Mouse (Mus musculus) hindbrain, embryonic 16.5 days (tissue): ENCODE measurements around the gene Ntn1. TPM values are rescaled to one million over a fixed set of nuclear protein-coding genes. Genes with fewer than 3 reads are reported as not detected.

ENCODE experiments used
- ATAC-seq: fragments of 200-750 bp; cut with Nextera tagmentation; 2 replicates; pipeline ENCODE4 v1.8.0; 2017; ENCODE audit warnings: moderate TSS enrichment, moderate library complexity
- H3K27ac ChIP-seq: fragments of 300-500 bp; sonication (generic); 2 replicates; pipeline ENCODE4 v1.5.1; 2014; ENCODE audit warnings: low read depth, mild to moderate bottlenecking, control low read depth, low read length, moderate library complexity
- H3K27me3 ChIP-seq: fragments of 300-500 bp; sonication (generic); replicated peaks from 2 replicates; pipeline ENCODE4 v1.6.1; 2014; ENCODE audit warnings: low read length; ENCODE audit not compliant: control insufficient read depth, insufficient read depth
- H3K36me3 ChIP-seq: fragments of 300-500 bp; sonication (generic); 2 replicates; pipeline ENCODE4 v1.6.1; 2014; ENCODE audit warnings: mild to moderate bottlenecking, low read length, moderate library complexity, mixed read lengths; ENCODE audit not compliant: control insufficient read depth, insufficient read depth
- H3K4me1 ChIP-seq: fragments of 300-500 bp; sonication (generic); 2 replicates; pipeline ENCODE4 v1.6.1; 2014; ENCODE audit warnings: low read depth, low read length; ENCODE audit not compliant: control insufficient read depth, insufficient read depth
- H3K4me2 ChIP-seq: fragments of 300-500 bp; sonication (generic); 2 replicates; pipeline ENCODE4 v1.6.1; 2014; ENCODE audit warnings: mild to moderate bottlenecking, low read length, control low read depth, moderate library complexity
- H3K4me3 ChIP-seq: fragments of 300-500 bp; sonication (generic); 2 replicates; pipeline ENCODE4 v1.5.1; 2014; ENCODE audit warnings: mild to moderate bottlenecking, low read length, control low read depth, moderate library complexity
- H3K9ac ChIP-seq: fragments of 300-500 bp; sonication (generic); 2 replicates; pipeline ENCODE4 v1.6.1; 2014; ENCODE audit warnings: low read depth, mild to moderate bottlenecking, control low read depth, low read length, moderate library complexity
- H3K9me3 ChIP-seq: fragments of 300-500 bp; sonication (generic); 2 replicates; pipeline ENCODE4 v1.6.1; 2014; ENCODE audit warnings: mild to moderate bottlenecking, low read length, moderate library complexity; ENCODE audit not compliant: control insufficient read depth
- WGBS: fragments of 180-500 bp; shearing (Covaris S2); extraction: QIAGEN DNeasy Blood & Tissue Kit; methylation state at CpG from one replicate; pipeline ENCODE4 v1.1.7; 2014; 5-methylcytosine and 5-hydroxymethylcytosine counted together
- polyA plus RNA-seq: library from polyadenylated mRNA; unstranded; fragments of >200 nt; fragmentation: Nextera tagmentation; extraction: Ambion mirVana; gene quantifications from 2 replicates; pipeline ENCODE4 v1.2.1, GENCODE M21; 2015

The Ntn1 gene
- polyA plus RNA-seq, 1 experiment from 2014 or later, result 13.3 TPM

DNA sequence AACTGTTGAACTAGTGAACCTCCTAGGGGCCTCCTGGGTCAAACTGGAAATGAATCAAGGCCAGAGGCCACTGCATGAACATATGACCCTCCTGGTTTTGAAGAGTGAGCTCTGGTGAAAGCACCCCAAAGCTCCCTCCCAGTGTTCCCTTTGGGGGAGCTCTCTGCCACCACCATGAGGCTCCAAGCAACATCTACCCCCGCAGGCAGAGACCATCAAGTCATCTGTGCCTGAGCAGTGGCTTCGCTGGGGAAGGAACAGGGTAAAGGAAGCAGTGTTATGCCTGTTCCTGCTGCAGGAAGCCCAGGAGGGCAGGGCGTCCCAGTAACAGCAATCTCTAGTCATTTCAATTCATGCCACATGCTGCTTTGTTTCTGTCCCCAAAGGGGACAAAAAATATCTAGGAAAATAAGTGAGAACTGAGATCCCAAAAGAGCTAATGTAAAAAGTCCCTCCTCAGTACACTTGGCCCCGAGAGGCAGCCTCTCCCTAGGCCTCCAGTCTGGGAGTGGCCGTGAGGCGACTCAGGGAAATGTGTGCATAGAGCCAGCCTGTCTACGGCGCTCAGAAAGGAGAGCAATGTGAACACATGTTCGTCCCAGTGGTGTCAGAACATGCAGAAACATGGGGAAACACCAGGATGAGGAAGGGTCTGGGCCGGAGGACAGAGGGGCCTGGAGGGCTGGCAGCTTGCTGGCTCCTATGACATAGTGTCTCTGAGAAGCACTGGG, 139.3 kb downstream of the Ntn1 start:
- Histone ChIP-seq H3K27ac (no peak overlapping the region), H3K4me1 (no peaks in the 10 kb centered on the region; the same call in 1 of the 2 replicates), H3K36me3 (no peaks in the 10 kb centered on the region), H3K4me3 (no peak overlapping the region), H3K27me3 (no peaks in the 10 kb centered on the region), H3K4me2 (no peak overlapping the region), H3K9ac (no peak overlapping the region), H3K9me3 (no peaks in the 10 kb centered on the region)
- 82% methylated on average over 10 of the region's 10 CpGs for WGBS
- no peak for ATAC-seq

DNA sequence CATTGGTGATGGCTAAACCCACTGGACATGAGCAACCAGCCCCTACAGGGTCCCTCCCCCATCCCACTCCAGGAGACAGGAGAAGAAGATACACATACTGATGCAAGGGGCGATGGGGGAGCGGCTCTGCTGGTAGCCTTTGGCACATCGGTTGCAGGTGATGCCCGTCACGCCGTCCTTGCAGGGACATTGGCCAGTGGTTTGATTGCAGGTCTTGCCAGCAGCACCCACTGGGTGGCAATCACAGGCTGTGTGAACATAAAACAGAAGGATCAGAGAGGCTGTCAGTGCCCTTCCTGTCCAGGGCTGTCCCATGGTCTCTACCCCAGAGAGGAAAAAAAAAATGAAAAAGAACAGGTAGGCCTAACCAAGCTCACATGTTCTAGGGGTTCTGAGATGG, 140.2 kb downstream of the Ntn1 start:
- no peak for ATAC-seq
- Histone ChIP-seq H3K9me3 (no peaks in the 10 kb centered on the region), H3K4me3 (no peak overlapping the region), H3K4me2 (no peak overlapping the region), H3K9ac (no peak overlapping the region), H3K36me3 (no peaks in the 10 kb centered on the region), H3K27me3 (no peaks in the 10 kb centered on the region), H3K4me1 (no peaks in the 10 kb centered on the region; the same call in 1 of the 2 replicates), H3K27ac (no peak overlapping the region)
- WGBS, result 95% methylated on average over 6 of the region's 6 CpGs

DNA sequence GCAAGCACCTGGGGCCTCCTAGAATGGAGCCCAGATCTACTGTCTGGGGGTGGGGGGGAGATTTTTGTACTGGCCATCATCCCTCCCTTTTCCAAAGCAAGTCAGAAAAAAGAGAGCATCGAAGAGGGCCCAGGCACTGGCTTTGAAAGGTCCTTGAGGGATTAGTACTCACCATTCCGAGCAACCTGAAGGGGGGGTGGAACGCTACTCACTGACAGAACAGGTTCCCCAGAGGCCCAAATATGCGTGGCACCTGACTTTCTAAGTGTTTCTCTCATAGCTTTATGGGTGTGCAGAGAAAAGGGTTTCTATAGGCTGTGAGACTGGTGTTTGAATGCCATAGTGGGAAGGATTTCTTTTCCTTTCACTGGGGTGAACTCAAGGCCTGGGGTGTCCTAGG, 142.1 kb downstream of the Ntn1 start:
- H3K9ac ChIP-seq, result no peak overlapping the region
- no peak for ATAC-seq
- no peak overlapping the region for H3K4me3 ChIP-seq
- no peak overlapping the region for H3K4me2 ChIP-seq
- H3K27ac ChIP-seq, result no peak overlapping the region
- H3K27me3 ChIP-seq, result no peaks in the 10 kb centered on the region
- no peaks in the 10 kb centered on the region for H3K9me3 ChIP-seq
- H3K4me1 ChIP-seq, result no peaks in the 10 kb centered on the region; the same call in 1 of the 2 replicates
- no peaks in the 10 kb centered on the region for H3K36me3 ChIP-seq
- 78% methylated on average over 4 of the region's 4 CpGs for WGBS

DNA sequence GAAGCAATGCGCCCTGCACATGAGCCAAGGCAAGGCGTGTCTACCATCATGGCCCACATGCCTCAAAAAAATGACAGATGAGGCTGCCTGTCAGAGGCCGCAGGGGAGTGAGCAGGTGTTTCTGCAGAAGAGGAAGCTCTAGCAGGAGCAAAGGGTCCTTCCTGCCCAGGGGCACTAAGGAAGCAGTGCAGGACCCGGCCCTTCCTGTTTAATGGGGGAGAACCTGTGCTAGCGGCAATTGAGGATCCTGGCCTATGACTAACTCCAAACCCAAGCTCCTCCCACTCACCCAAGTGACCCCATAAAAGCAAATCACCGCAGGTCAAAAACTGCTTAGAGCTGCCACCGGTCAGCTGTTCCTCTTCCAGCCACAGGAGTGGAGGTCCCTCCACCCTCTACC, 147.1 kb downstream of the Ntn1 start:
- Histone ChIP-seq H3K4me3 (no peak overlapping the region), H3K27me3 (no peaks in the 10 kb centered on the region), H3K27ac (no peak overlapping the region), H3K36me3 (no peaks in the 10 kb centered on the region), H3K4me2 (no peak overlapping the region), H3K4me1 (no peaks in the 10 kb centered on the region), H3K9ac (no peak overlapping the region), H3K9me3 (no peaks in the 10 kb centered on the region)
- WGBS, result 88% methylated on average over 7 of the region's 7 CpGs
- ATAC-seq, result no peak

DNA sequence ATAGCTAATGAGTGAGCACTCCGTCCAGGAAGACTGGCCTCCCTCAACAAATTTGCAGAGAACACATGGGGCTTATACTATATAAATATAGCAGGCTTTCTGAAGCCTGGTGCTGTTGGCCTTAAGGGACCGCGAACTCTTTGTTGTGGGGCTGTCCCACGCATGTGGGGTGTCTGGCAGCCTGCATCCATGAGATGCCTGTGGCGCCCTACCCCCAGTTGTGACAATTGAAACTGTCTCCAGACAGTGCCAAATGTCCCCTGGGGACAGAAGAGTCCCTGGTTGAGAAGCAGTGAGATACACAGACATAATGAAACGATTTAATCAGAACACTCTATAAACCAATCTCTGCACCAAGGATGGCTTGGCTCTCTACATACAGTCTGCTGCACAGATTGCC, 150.5 kb downstream of the Ntn1 start:
- H3K4me2 ChIP-seq, result no peak overlapping the region
- peaks cover 4% of the 10 kb centered on the region; the same call in 1 of the 2 replicates for H3K27me3 ChIP-seq
- H3K36me3 ChIP-seq, result no peaks in the 10 kb centered on the region
- peaks cover 2% of the 10 kb centered on the region; the same call in 1 of the 2 replicates for H3K4me1 ChIP-seq
- no peak for ATAC-seq
- no peaks in the 10 kb centered on the region for H3K9me3 ChIP-seq
- 47% methylated on average over 6 of the region's 6 CpGs for WGBS
- H3K27ac ChIP-seq, result no peak overlapping the region
- H3K9ac ChIP-seq, result no peak overlapping the region
- H3K4me3 ChIP-seq, result no peak overlapping the region

DNA sequence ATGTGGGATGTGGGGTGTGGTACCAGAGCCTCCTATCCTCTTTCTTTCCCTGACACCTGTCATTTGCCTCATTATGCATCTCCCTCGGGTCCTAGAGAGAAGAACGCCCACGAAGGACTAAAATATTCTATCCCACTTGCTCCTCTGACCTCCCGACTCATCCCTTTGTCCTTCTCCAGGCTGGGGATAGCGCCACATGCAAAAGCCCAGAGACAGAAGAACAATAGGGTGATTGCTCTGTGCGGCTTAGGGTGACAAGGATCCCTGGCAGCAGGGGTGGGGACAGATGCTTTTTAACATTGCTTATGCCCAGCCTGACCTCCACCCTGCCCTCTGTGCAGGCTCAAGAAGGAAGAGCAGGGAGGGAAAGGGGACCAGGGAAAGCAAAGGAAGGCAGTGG, 152.7 kb downstream of the Ntn1 start:
- WGBS, result 20% methylated on average over 6 of the region's 6 CpGs
- Histone ChIP-seq H3K27ac (no peak overlapping the region), H3K4me3 (no peak overlapping the region), H3K27me3 (peaks cover 4% of the 10 kb centered on the region; the same call in 1 of the 2 replicates), H3K9ac (no peak overlapping the region), H3K36me3 (no peaks in the 10 kb centered on the region), H3K4me2 (no peak overlapping the region), H3K4me1 (peaks cover 9% of the 10 kb centered on the region), H3K9me3 (no peaks in the 10 kb centered on the region)
- no peak for ATAC-seq

DNA sequence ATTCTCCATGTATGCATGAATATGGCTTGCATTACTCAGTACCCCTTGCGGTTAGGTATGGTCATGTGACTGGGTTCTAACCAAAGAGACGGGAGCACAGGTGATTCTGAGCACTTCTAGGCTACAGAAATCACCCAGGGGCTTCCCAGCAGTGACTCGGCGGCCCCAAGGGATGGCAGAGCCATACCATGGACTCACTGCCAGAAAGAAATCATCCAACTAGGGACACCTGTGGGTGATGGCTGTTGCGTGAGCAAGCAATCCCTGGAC, 155.7 kb downstream of the Ntn1 start:
- peak; percentile 18 for ATAC-seq
- WGBS, result 74% methylated on average over 5 of the region's 5 CpGs
- Histone ChIP-seq H3K4me1 (peaks cover 9% of the 10 kb centered on the region), H3K27me3 (peaks cover 4% of the 10 kb centered on the region; the same call in 1 of the 2 replicates), H3K27ac (no peak overlapping the region; the same call in 1 of the 2 replicates), H3K4me2 (no peak overlapping the region), H3K9ac (no peak overlapping the region; the same call in 1 of the 2 replicates), H3K9me3 (no peaks in the 10 kb centered on the region), H3K36me3 (no peaks in the 10 kb centered on the region), H3K4me3 (no peak overlapping the region)

DNA sequence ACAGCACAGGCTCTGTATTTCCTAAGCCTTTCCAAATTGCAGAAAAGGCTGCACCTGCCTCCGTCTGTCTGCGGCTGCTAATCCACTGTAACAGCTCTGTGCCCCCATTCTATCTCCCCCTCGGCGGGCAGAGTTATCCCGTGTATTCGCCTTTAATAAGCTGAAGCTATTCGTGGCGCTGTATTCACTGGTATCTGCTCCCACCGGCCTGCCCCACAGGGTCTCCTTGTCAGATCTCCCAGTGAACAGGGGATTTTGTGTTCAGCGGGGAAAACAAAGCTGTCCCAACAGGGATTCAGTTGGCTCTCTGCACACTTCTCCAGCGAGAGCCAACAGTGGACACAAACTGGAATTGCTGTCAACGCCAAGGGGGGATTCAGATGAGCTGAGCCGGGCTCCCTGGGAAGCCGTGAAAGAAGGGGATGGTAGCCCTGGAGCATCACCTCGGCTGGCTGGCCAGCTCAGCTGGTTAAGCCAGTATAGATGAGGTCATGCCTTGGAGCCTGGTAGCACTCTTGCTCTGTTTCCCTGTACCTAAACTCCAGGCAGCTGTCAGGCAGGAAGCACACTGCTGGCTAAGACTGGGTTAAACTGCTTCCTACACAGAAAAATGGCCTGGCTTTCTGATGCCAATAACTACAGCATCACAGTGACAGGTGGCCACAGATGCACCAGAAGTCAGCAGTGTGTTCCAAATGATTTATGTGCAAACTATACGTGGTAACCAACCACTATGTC, 156.2 kb downstream of the Ntn1 start:
- peaks cover 5% of the 10 kb centered on the region; the same call in 1 of the 2 replicates for H3K27me3 ChIP-seq
- H3K4me2 ChIP-seq, result no peak overlapping the region
- H3K4me3 ChIP-seq, result no peak overlapping the region
- peak overlapping the region; percentile 18; the same call in 1 of the 2 replicates for H3K27ac ChIP-seq
- H3K9me3 ChIP-seq, result no peaks in the 10 kb centered on the region
- ATAC-seq, result peak; percentile 53
- 38% methylated on average over 16 of the region's 16 CpGs for WGBS
- H3K9ac ChIP-seq, result peak overlapping the region; percentile 43
- H3K36me3 ChIP-seq, result no peaks in the 10 kb centered on the region
- H3K4me1 ChIP-seq, result peaks cover 14% of the 10 kb centered on the region

DNA sequence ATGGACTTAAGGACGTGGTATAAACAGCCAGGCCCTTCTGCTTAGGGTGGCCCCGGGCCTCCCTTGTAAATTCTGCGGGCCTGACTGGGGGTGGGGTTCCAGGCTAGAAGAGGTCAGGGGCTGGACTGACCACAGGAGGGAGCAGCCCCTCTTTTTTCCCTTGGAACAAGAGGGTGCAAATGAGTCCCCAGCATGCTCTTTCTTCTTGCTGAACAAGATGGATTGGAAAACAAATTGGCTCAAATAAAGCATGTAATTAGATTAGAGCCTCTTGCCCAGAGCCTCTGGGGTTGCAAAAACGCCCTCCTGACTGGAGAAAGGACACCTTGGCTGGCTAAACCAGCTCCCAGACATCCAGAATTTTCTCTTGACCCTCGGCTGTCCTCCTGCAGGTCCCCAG, 160.9 kb downstream of the Ntn1 start:
- 22% methylated on average over 5 of the region's 5 CpGs for WGBS
- ATAC-seq, result peak; percentile 43; the same call in 1 of the 2 replicates
- Histone ChIP-seq H3K27ac (no peak overlapping the region), H3K4me2 (no peak overlapping the region), H3K27me3 (peaks cover 14% of the 10 kb centered on the region), H3K36me3 (no peaks in the 10 kb centered on the region), H3K4me1 (peaks cover 11% of the 10 kb centered on the region), H3K9ac (no peak overlapping the region), H3K4me3 (no peak overlapping the region), H3K9me3 (no peaks in the 10 kb centered on the region)
